Comparison of ENCODE assay signal across 8 mouse cellular contexts in the genomic region with DNA sequence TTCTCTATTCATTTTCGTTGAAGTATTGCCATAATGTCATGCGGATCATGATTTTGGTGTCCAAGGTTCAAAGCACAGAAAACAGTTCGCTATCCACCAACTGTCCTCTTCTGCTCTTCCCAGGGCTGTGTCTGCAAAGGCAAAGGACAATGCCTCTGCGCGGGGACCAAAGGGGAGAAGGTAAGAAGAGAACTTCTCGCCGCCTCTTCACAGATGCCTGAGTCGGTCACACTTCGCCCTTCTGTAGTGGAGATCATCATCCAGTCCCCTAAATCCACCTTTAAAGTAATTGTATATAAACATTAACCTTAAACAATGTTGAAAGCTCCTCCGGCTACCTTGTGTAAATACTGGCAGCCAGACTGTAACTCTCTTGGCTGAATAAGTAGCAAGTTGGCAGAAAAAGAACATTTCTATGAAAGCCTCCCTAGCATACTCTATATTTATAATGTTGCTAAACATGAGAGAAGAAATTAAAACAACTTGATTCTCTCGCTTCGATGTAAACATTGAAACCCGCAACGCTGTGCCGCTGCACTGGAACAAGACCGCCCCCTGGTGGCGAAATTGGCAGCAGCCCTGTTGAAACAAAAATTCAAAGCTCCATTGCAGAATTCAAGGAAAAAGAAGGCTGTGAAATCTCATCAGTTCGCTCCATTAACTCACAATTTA. TPM values are rescaled to one million over a fixed set of nuclear protein-coding genes. Genes with fewer than 3 reads are reported as not detected.
DNase-seq lines count a peak whose midpoint lies in the region; ATAC-seq lines count a peak whose summit lies in the region.

No protein-coding gene starts in this region.

- H3K4me3 ChIP-seq in intestine, embryonic 16.5 days (ENCODE audit: low read length) = peak overlapping the region; percentile 46
- H3K4me3 ChIP-seq in midbrain, embryonic 13.5 days (replicated peaks) = peak overlapping the region; percentile 27

- intact Hi-C loops in left cerebral cortex, postnatal 4 days (cut with DNase I) = loop anchor here (5.0 to 10.0 kb wide), 3 partner anchors 84 to 1324 kb away; partner anchors contain the start of gene Irs1

- H3K27me3 ChIP-seq in intestine, embryonic 16.5 days (replicated peaks; ENCODE audit: control insufficient read depth, insufficient read depth, low read length) = no peaks in the 10 kb centered on the region
- no peaks in the 10 kb centered on the region for H3K27me3 ChIP-seq in midbrain, embryonic 13.5 days

- H3K9ac ChIP-seq in intestine, embryonic 16.5 days (ENCODE audit: low read depth, low read length) = no peak overlapping the region
- H3K9ac ChIP-seq in midbrain, embryonic 13.5 days (replicated peaks) = peak overlapping the region; percentile 41

- no peak overlapping the region for H3K27ac ChIP-seq in intestine, embryonic 16.5 days (ENCODE audit: low read length)
- no peak overlapping the region for H3K27ac ChIP-seq in midbrain, embryonic 13.5 days

- H3K36me3 ChIP-seq in intestine, embryonic 16.5 days (ENCODE audit: control insufficient read depth, insufficient read depth, low read length) = no peaks in the 10 kb centered on the region
- no peaks in the 10 kb centered on the region for H3K36me3 ChIP-seq in midbrain, embryonic 13.5 days

- H3K9me3 ChIP-seq in intestine, embryonic 16.5 days (ENCODE audit: control insufficient read depth, low read length) = no peaks in the 10 kb centered on the region
- H3K9me3 ChIP-seq in midbrain, embryonic 13.5 days = no peaks in the 10 kb centered on the region

- no peaks in the 10 kb centered on the region for H3K4me1 ChIP-seq in intestine, embryonic 16.5 days (ENCODE audit: control insufficient read depth, insufficient read depth, low read length)
- no peaks in the 10 kb centered on the region; the same call in 1 of the 2 replicates for H3K4me1 ChIP-seq in midbrain, embryonic 13.5 days (replicated peaks)

- DNase-seq in CD4-positive, CD25-positive, alpha-beta regulatory T cell, adult 2 months (ENCODE audit: low read depth, low spot score) = peak; percentile 63
- DNase-seq in gastrocnemius, postnatal 10 days = peak; percentile 89
- DNase-seq in left cerebral cortex, postnatal 4 days = peak; percentile 81
- peak; percentile 7 to 53 for DNase-seq in spleen, adult 18-20 months

- peak overlapping the region; percentile 59 for H3K4me2 ChIP-seq in intestine, embryonic 16.5 days (ENCODE audit: low read depth, low read length)
- peak overlapping the region; percentile 48 for H3K4me2 ChIP-seq in midbrain, embryonic 13.5 days (replicated peaks)

- 23% methylated on average over 18 of the region's 18 CpGs for WGBS in intestine, embryonic 16.5 days
- 39% methylated on average over 18 of the region's 18 CpGs for WGBS in midbrain, embryonic 13.5 days

- ATAC-seq in CD4-positive, CD25-positive, alpha-beta regulatory T cell, adult 4 months = no peak
- ATAC-seq in common myeloid progenitor, adult 5-6 weeks (replicated peaks; ENCODE audit: low read depth, poor library complexity, severe bottlenecking) = 0 out of 2 replicates have a peak, but pooled peaks have one; percentile 50
- ATAC-seq in intestine, embryonic 16.5 days = no peak
- no peak for ATAC-seq in midbrain, embryonic 13.5 days

RNA-seq across cellular contexts. Expression of gene Col4a3, which starts 54.7 kb away (rescaled TPM):
- not detected for polyA plus RNA-seq in CD4-positive, CD25-positive, alpha-beta regulatory T cell, adult 4 months (2017; shearing (Covaris generic))
- not detected in 2 replicates for total RNA-seq in common myeloid progenitor, adult 5-6 weeks (2017)
- total RNA-seq in gastrocnemius, postnatal 10 days (2021) = 1 to 10 TPM in 1 of 2 experiments, under 1 TPM in 1; 0.88 to 1.9 TPM
- polyA plus RNA-seq in intestine, embryonic 16.5 days (2015; fragmentation: Nextera tagmentation; extraction: Ambion mirVana) = 0.16 and 0.21 TPM in 2 replicates
- 1 to 10 TPM in 1 of 2 experiments, under 1 TPM in 1; 0.32 to 1.1 TPM for total RNA-seq in left cerebral cortex, postnatal 4 days (2021)
- polyA plus RNA-seq in midbrain, embryonic 13.5 days (2015; fragmentation: Nextera tagmentation; extraction: Ambion mirVana) = 0.09 and 0.14 TPM in 2 replicates

RNA-seq across cellular contexts. Expression of gene Col4a4, which starts 54.8 kb away (rescaled TPM):
- under 1 TPM; 0.08 to 0.23 TPM for polyA plus RNA-seq in CD4-positive, CD25-positive, alpha-beta regulatory T cell, adult 4 months (2017; shearing (Covaris generic))
- 0.14 TPM in 1 of 2 replicates, not detected in the other for total RNA-seq in common myeloid progenitor, adult 5-6 weeks (2017)
- total RNA-seq in gastrocnemius, postnatal 10 days (2021) = 1 to 10 TPM; 2.0 to 2.1 TPM
- 0.05 and 0.20 TPM in 2 replicates for polyA plus RNA-seq in intestine, embryonic 16.5 days (2015; fragmentation: Nextera tagmentation; extraction: Ambion mirVana)
- 1 to 10 TPM; 1.7 TPM for total RNA-seq in left cerebral cortex, postnatal 4 days (2021)
- 0.05 and 0.09 TPM in 2 replicates for polyA plus RNA-seq in midbrain, embryonic 13.5 days (2015; fragmentation: Nextera tagmentation; extraction: Ambion mirVana)

Comparison
In these comparisons a context has a peak if more than half of its experiments do, and no peak if none do; other contexts are left out.
1. DNase-seq: peak in every context shown above with its lines; median percentile 89 in gastrocnemius, postnatal 10 days; 81 in left cerebral cortex, postnatal 4 days; 63 in CD4-positive, CD25-positive, alpha-beta regulatory T cell, adult 2 months; 30 in spleen, adult 18-20 months.